Mouse (Mus musculus): ENCODE results near the gene Snd1. TPM values are rescaled to one million over a fixed set of nuclear protein-coding genes. Genes with fewer than 3 reads are reported as not detected.

Snd1 gene
- total RNA-seq, 2 experiments from 2014 or later: 113 to 115 TPM

DNA sequence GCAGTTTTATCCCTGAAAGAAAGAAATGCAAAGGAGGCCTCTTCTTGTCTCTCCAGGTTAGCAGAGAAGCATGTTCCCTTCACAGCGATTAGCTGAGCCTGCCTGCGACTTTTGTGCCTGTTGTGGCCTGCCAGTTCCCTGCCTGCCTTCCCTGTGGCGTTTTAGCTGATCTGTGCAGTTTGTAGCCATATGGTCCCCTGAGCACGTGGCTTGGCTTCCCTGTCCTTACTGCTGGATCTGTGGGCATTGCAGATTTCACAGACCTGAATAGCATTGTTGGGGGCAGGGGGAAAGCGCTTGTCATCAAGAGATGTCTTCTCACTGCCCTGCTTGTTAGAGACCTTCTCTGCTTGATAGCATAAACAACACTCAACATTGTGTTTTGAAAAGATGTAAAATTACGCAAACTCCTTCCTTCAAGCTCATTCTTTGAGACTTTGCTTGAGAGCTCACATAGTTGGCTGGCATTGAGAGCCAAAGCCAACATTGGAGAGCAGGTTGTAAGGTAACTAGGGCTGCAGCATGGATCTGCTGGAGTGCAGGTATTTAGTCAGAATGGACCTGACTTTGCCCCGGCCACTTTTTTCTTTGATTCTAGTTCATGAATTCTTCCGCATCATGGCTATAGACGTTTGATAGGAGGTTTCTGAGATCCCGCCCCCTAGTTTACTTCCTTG is 63.0 kb downstream of the Snd1 start:
- DNase-seq (ENCODE audit: extremely low spot score in 1 of 2, low spot score in 1 of 2): peak; percentile 49 to 54

DNA sequence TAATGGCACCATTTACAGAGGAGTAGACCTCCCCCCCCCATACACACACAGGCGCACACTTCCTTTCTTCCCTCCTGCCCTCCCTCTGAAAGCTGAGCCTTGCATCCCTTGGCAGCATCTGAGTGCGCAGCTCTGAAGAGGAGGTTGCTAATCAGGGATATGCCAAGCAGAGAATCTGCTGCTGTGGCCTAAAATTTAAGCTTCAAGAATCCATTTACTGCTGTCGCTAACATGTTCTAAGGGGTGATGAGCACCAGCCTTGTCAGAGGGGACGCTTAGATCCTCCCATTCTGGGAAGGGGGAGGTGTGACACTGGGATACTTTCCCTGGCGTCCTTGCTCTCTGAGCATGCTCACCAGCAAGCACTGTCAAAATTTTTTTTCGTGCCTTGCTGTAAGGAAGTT is 67.4 kb downstream of the Snd1 start:
- peak in 1 of 2 experiments; percentile 40 for DNase-seq (ENCODE audit: extremely low spot score in 1 of 2, low spot score in 1 of 2)

DNA sequence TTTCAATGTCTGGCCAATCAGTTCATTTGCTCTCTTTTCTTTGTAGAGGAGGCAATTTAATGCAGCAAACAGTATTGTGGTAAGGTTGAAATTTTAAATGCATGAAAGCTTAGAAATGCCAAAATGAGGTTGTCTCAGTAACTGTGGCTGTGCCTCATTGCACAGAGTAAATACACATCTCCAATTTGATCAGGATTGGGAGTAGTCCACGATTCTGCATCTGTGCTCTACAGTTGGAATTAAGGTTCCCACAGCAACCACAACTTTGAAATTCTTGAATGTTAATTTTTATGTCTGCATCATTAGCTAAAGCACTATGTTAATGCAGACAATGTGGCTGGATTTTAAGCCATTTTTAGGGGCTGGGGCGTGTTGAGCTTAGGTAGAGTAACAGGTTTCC is 72.0 kb downstream of the Snd1 start:
- no peak for DNase-seq (ENCODE audit: extremely low spot score in 1 of 2, low spot score in 1 of 2)

DNA sequence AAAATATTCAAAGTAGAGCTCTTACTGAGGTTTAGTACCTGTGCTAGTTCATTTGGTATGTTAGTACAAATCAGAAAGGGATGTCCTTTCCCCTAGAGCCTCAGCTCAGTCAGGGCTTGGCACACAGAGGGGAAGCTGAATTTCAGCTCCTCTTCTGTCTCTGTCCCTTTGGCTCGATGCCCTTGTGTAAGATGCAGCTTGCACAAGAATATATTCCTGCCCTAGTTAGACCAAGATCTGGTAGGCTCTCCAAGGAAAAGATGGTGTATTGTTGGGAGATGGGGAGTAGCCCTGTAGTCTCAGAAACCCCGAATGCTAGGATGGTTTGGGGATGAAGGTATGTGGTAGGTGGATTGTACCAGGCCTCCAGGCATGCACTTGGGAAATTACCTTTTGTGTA is 74.4 kb downstream of the Snd1 start:
- DNase-seq (ENCODE audit: extremely low spot score in 1 of 2, low spot score in 1 of 2): no peak

DNA sequence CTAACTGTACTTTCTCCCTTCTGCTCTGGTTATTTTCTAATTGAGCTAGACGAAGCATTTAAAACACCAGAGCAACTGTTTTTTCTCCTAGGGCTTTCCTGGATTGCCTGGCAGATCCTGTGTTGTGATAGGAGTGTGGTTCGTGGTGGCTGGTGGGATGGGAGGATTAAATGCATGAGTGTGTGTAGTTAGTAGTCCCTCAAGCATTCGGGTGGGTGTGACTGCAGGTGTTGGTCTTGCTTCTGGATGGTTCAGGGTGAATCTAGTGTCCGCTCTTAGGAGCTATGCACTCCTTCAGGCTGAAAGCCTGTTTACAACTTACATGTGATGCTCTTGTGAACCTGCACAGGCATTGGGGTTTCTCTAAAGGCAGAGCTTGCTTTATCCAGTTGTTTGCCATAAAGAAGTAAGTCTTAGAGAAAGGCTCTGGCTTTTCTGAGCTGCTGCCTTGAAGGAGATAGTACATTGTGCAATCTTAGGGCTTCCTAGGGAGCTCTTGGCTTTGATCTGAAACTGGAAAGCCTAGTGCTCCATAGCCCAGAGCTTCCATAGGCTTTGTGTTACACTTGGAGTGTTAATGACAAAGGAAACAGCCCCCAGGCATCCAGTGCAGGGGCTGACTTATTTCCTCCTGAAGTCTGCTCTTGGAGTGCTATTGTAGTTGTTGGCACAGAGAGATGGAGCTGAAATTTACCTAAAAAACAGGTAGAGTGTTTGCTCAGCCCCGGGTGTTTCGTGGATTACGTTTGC is 75.5 kb downstream of the Snd1 start:
- no peak for DNase-seq (ENCODE audit: extremely low spot score in 1 of 2, low spot score in 1 of 2)

DNA sequence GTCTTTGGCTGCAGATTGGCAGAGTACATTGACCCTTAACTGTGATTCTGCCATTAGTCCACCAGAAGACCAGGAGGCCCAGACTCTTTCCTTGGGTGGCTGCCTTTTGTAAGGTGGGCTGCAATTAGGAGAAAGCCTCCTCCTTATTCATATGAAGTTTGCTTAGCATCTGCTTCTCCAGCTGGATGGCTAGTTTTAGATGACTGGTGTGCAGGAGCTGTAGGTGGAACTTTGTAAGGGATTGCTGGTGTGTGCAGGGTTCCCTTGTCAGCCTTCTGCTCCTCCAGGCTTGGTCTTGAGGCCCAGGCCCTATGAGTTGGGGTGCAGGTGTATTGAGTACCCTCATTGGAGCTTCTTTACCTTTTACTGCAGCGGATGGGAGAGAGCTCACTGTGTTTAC is 79.5 kb downstream of the Snd1 start:
- DNase-seq (ENCODE audit: extremely low spot score in 1 of 2, low spot score in 1 of 2): no peak

DNA sequence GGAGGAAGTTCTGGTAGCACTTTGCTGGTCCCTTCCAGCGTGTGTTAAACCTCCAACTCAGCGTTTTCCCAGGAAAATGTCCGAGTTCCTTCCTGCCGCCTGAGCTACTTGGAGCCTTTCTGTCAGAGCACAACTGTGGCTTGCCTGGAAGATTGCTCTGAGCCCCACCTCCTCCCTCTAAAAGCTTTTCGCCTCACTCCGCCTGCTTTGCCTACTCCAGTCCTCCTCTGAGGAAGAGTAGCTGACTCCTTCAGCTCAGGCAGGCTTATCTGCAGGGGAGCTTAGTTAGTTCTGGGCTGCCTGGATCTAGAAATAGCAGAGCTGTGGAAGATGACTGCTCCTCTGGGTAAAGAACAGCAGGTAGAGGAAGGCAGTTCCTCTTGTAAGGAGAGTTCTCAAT is 80.1 kb downstream of the Snd1 start:
- no peak for DNase-seq (ENCODE audit: extremely low spot score in 1 of 2, low spot score in 1 of 2)

DNA sequence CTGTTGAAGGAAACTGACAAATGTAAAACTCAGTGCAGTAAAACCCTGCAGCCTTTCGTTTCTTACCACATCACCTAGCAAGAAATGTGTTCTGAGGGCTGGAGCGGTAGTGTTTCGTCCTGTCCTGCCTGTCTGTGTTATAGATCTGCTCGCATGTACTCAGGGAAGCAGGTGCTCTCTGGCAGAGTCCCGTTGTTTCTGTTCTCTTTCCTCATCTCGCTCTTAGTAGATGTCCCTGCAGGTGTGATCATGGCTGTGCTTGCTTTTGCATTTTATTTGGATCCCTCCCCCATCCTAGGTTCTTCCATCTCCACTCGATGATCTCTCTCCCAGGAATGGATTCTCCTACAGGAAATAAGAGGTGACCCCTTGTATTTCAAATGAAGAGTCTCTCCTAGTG is 80.5 kb downstream of the Snd1 start:
- no peak for DNase-seq (ENCODE audit: extremely low spot score in 1 of 2, low spot score in 1 of 2)

DNA sequence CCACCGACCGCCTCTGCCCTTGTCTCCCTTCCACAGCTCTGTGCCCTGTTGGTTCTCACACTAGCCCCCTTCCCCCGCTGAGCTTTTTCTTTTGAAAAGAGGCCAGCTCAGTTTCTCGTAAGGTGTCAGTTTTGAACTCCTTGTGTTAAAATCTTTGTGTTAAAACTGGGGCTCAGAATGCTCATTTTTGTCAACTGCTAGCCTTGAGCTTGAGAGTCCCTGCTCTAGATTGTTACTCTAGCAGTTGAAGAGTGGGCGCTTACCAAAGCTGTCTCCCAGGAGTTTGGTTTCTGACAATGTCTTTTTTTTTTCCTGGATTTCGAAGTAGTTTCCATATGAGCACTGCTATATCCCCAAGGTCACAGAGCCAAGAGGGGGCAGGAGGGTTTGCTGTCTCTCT is 82.8 kb downstream of the Snd1 start:
- DNase-seq (ENCODE audit: extremely low spot score in 1 of 2, low spot score in 1 of 2): no peak

DNA sequence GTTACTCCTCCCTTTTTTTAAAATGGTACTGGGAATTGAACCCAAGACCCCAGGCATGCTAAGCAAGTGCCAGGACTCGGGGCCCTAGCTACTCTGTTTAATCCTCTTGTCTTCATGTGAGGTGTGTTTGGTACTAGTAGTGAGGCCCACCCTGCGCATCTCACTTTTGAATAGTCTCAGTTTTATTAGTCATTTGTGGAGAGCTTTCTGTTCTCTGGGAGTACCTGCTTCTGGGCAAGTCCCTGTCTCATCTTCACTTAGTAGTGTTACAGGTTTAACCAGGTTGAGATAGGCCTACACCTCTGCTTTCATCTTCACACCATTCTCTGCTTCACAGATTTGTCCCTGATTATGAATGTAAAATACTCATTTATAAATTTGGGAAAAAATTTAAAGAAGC is 84.5 kb downstream of the Snd1 start:
- DNase-seq (ENCODE audit: extremely low spot score in 1 of 2, low spot score in 1 of 2): no peak

DNA sequence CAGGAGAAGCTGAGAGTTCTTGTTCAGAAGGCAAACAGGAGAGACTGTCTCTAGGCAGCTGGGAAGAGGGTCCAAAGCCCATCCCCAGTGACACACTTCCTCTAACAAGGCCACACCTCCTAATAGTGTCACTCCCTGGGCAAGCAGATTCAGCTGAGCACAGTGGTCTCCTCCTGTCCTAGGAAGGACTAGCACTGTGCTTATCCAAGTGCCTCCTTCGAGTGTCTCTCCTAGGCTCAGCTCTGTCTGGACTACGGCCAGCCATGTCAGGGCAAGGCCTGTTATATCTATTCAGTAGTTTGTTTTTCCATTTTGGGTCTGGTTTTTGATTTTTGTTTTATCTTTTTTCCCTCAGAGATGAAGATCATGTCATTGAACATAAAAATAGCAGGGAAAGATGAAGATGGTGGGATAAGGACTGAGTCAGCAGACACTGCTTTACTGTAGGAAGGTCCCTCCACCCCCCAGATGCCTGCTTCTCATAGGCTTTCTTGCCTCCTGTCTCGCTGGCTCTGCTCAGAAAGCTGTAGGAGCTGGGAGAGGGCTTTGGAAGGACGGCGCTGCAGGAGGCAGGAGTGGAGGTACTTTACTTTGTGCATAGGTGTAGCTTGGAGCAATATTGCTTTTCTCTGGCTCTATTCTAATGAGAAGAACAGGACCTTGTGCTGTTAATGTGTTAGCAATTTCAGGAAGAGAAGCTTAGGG is 86.5 kb downstream of the Snd1 start:
- DNase-seq (ENCODE audit: extremely low spot score in 1 of 2, low spot score in 1 of 2): no peak

DNA sequence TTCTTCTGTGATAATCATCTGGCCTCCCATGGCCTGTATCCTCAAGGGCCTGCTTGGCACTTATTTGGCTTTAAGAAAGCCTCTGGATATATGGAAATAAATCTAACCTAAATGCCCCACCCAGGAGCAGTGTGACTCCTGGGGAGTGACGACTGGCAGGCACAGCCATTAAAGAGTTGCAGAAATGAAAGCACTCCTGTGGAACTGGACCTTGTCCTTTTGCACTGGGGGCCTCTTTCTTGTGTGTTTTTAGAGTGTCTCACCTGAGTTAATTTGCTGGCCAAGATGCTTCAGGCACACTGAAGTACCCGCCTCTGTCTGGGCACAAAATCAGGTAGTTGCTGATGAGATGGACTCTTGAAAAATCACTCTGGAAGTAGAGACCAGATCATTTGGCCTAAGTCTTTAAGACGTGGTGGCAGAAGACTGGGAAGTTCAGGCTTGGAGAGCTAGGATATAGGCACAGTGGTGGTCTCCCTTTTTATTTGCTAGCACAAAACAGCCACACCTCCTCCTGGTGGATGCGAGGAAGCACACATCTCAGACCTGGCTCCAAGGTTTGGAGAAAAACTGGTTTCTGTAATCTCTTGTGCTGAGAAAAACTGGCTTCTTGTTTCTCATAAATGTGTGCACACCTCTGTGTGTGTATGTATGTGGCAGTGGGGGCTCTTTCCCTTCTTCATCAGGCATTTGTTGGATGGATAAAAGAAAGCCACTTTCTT is 87.5 kb downstream of the Snd1 start:
- no peak for DNase-seq (ENCODE audit: extremely low spot score in 1 of 2, low spot score in 1 of 2)

DNA sequence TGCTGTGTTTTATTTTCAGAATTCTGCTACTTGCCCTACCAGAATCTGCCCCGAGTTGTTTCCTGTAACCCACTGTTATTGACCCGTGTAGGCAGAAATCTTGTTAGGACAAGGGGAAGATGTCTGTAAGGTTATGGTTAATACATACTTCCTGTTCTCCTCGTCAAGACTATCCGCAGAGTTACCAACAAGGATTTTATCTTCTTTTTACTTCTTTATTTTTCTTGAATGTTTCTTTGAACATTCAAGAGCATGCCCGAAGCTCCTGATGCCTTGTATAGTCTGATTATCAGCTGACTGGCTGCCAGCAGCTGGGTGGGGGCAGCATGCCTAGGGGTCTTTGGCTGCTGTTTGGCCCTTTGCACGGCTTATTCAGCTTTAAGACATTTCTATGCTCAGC is 93.0 kb downstream of the Snd1 start:
- DNase-seq (ENCODE audit: extremely low spot score in 1 of 2, low spot score in 1 of 2): no peak

DNA sequence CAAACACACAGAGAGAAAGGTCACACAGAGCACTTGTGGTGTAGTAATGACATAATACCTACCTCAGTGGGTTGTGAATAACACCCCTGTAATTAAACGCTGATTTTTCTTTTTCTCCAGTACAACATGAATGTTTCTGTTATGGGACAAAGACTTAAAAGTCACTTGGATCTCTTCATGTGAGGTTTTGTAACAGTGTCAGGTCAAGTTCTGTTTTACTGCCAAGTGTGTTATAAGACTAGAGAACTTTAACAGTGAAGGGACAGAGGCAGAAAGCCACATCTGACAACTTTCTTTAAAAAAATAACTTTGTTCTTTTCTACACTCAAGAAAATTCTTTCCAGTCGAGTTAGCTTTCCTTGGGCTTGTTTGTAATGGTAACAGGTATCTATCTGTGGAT is 97.0 kb downstream of the Snd1 start:
- no peak for DNase-seq (ENCODE audit: extremely low spot score in 1 of 2, low spot score in 1 of 2)

DNA sequence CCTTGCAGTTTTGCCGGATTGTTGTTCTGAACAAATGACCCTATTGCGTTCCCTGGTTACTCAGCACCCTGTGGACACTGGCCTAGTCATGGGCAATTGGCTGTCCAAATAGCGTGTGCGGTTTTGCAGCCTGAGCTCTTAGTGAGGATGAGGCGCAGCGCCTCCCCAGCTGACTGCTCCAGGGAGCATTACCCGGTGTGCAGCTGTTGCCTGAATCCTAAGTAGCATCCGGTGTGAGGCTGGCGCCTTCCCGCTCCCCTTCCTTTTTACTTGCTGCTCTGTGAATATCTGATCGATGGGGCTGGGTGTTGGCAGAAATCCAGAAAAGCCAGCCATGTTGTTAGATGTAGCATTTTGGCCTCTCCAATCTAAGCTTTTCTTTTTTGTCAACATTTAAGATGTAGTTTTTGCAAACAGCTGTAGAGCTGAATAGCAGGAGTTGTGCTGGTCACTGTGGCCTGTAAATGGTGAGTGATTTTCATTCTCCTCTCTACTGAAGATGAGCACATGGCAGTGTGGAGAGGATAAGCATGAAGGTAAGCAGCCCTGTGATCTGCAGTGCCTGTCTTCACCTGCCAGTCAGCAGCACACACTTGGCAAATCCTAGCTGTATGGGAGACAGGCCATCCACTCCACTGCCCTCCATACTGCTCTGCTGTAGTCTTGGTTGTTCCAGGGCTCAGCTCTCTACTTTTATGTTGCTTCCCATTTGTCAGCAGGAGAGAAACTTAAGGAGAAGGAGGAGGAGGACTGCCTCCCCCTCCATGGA is 98.2 kb downstream of the Snd1 start:
- DNase-seq (ENCODE audit: extremely low spot score in 1 of 2, low spot score in 1 of 2): no peak

DNA sequence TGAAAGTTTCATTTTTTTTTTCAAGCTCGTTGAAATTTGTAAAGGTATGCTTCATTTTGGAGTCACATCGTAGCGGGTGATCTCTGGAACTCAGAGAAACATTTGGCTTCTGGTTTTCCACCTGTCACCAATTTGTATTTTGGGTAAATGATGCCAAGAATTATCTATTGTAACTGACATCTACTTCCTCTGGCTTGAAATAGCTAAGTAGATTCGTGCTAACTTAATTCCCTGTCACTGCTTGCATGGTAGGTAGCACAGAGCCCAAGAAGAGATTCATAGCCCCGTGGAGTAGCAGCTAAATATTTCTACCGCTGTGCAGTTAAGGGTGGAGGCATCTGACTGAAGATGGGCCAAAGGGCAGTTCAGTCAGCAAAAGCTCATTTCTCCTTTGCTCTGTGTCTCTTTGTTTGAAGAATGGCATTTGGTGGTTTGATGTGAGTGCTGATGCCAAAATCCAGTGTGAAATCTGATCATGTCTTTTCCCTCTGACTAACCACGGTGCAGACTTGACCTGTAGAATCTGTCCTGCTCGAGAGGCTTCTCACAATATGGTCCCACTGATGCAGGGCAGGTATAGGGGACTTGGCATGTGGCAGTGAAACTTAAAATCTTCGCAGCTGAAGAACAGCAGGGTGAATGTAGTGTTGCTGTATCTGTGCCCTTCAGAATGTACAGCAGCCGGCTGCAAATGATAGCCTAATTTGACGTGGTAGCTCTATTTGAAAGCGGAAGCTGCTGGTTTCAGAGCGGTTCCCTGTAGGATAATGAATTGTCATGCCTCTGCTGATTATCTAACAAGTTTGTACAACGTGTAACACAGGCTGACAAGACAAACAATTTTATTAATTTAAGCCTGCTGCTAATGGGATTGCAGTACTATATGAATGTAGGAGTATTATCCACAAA is 101.7 kb downstream of the Snd1 start:
- no peak for DNase-seq (ENCODE audit: extremely low spot score in 1 of 2, low spot score in 1 of 2)

DNA sequence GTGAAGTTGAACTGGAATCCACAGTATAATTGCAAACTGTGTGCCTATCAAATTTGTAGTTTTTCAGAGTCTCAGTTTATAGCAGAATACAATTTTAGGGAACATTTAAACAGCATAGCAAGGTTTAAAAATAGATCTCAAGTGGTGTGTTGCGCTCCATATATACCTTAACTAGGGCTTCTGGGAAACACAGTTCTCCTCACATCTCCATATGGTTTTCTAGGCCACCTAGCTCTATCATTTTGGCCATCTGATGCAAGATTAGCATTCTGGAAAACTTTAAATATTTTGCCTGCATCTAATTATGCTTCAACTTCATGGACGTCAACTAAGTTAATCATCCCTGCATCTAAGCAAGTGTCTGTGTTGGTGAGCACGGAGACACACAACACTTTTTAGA is 107.9 kb downstream of the Snd1 start:
- DNase-seq (ENCODE audit: extremely low spot score in 1 of 2, low spot score in 1 of 2): no peak

DNA sequence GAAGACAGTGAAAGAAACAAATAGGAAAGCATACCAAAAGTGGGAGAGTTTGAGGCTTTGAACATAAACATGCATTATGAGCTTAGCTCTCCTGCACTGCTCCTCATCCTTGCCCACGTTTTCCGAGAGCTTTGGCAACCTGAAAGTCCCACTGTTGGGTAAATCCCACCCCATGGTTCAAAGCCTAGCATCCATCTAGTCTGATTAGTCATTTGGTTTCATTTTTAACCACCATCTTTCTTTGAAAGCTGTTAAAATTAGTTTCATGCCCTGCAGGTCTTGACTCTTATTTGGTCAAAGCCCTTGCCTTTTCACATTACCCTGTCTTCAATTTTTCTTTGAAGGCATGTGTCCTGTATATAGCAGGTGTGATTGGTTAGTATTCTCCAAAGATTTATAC is 108.5 kb downstream of the Snd1 start:
- DNase-seq (ENCODE audit: extremely low spot score in 1 of 2, low spot score in 1 of 2): no peak

DNA sequence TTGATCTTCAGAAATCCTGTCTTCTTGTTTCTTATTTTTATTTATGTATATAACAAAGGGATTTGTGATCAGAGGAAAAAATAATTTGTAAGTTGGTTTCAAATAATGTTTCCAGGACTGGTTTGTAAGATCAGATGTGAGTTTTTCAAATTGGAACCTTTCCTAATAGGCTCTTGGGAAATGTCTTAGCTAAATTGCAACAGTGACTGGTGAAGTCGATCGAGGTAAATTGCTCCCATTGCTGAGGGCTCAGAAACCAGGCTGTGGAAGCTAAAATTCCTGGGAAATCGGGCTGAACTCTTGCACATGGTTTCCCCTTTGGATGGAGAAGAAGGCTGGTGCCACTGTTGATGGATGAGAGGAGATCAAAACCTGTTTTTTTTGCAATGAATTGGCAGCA is 111.9 kb downstream of the Snd1 start:
- DNase-seq (ENCODE audit: extremely low spot score in 1 of 2, low spot score in 1 of 2): no peak

Data from layer of hippocampus, postnatal 25 days (tissue).